Mouse (Mus musculus) cerebellum, adult 2 months (tissue): ENCODE data around the gene Tada1.

ENCODE experiments used
- CTCF ChIP-seq: fragments of 200-500 bp; IDR thresholded peaks from 2 replicates; pipeline ENCODE4 v1.5.1; 2011; ENCODE audit warnings: low read depth, mild to moderate bottlenecking, control low read depth, low read length, moderate library complexity, borderline replicate concordance; ENCODE audit not compliant: insufficient read depth
- POLR2A ChIP-seq: fragments of 200-500 bp; IDR thresholded peaks from 2 replicates; pipeline ENCODE4 v1.6.1; 2011; ENCODE audit warnings: low read length, control low read depth, borderline replicate concordance; ENCODE audit not compliant: insufficient read depth

DNA sequence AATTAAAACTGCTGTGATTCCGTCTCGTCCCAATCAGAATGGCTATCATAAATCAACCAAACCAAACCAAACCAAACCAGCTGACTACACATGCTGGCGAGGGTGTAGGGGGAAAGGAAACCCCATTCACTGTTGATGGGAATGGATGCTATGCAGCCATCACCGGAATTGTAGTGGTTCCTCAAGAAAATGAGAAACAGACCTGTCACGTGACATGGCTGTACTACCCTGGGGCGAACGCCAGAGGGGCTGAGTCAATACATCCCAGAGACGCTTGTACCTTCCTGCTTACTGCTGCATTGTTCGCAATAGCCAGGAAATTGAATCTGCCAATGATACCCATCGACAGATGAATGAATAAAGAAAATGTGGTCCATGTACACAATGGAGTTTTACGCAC, 29.1 kb upstream of the Tada1 start:
- no peak for TF ChIP-seq CTCF
- no peak for TF ChIP-seq POLR2A
